Mouse (Mus musculus) kidney, adult 2 months (tissue): ENCODE measurements at regions not wholly inside any gene's neighbourhood (a gene's known extent, or its start where the extent isn't known, plus 50 kb on each side); places are given as distances from the start of the nearest gene placed in this dataset.

Source experiments
- DNase-seq: peaks from one replicate; pipeline ENCODE4 v3.0.0; 2021
- H3K27ac ChIP-seq: fragments of 200-500 bp; 2 replicates; pipeline ENCODE4 v1.5.1; 2012; ENCODE audit warnings: low read depth, low read length, control low read depth, inconsistent platforms; ENCODE audit not compliant: insufficient read depth
- H3K27me3 ChIP-seq: fragments of 200-500 bp; replicated peaks from 2 replicates; pipeline ENCODE4 v1.6.1; 2012; ENCODE audit warnings: mild to moderate bottlenecking, moderate library complexity, low read length, inconsistent platforms; ENCODE audit not compliant: control insufficient read depth, insufficient read depth
- H3K36me3 ChIP-seq: fragments of 200-500 bp; 2 replicates; pipeline ENCODE4 v1.6.1; 2012; ENCODE audit warnings: mild to moderate bottlenecking, moderate library complexity, low read length, inconsistent platforms; ENCODE audit not compliant: control insufficient read depth, insufficient read depth
- H3K4me1 ChIP-seq: fragments of 200-500 bp; 2 replicates; pipeline ENCODE4 v1.6.1; 2011; ENCODE audit warnings: low read length; ENCODE audit not compliant: control insufficient read depth, insufficient read depth
- H3K4me3 ChIP-seq: fragments of 200-500 bp; 2 replicates; pipeline ENCODE4 v1.5.1; 2011; ENCODE audit warnings: mild to moderate bottlenecking, low read depth, low read length, control low read depth; ENCODE audit not compliant: insufficient read depth
- CTCF ChIP-seq: fragments of 200-500 bp; conservative IDR thresholded peaks from 2 replicates; pipeline ENCODE4 v1.5.1; 2011; ENCODE audit warnings: low read depth, mild to moderate bottlenecking, control low read depth, low read length, moderate library complexity, mixed read lengths; ENCODE audit not compliant: insufficient read depth, insufficient read length
- POLR2A ChIP-seq: fragments of 200-500 bp; IDR thresholded peaks from one replicate; pipeline ENCODE4 v1.6.1; 2011; ENCODE audit warnings: low read depth, low read length, control low read depth
- WGBS: fragments of 180-500 bp; shearing (Covaris S2); methylation state at CpG from one replicate; pipeline ENCODE4 v1.1.7; 2018; 5-methylcytosine and 5-hydroxymethylcytosine counted together

DNA sequence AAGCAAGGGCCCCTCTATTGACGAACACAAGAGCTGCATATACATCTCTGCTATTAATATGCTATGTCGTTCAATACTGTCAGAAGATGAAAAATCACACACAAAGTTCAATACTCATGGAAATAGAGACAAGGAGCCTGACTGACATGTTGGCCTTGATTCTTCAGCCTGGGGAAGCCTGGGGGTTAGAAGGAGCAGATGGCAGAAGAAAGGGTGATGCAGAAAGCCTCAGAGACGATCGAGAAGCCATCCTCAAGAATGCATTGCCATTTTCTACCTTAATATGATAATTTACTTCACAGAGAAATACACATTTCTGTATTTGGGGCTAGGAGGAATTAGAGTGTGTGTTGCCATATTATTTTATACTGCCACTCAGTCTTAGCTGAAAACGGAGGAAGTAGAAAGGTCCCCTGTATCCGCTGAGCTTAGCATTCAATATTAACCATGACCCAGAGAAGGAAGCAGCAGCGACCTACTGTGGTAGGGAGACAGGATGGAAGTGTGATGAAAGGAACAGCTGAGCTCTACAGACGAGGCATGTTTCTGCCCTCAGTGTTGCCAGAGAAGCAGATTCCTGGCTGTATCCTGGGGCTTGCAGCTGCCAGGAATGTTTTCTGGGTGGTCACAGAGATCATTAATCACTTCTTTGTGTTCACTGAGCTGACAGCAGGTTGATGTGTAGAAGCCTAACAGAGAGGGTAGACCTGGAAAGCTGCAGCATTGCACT is 105.2 kb downstream of the Lrig3 start:
- WGBS: 51% methylated on average over 8 of the region's 8 CpGs
- H3K36me3 ChIP-seq: no peaks in the 10 kb centered on the region

DNA sequence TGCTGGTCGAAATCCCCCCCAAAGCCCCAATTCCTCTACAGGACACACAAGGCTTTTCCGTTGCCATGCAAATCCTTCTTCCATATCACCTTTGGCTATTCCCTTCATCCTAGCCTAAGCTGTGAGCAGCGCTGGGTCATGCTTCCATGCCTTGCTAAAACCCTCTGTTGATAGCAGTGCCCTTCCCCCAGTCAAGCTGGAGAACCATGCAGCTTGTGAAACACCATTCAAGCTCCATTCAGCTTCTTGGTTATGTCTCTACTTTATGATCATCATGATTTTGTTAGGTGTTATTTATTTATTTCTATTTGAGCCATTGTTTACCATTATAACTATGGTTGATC is 105.7 kb downstream of the Lrig3 start:
- no peak for DNase-seq
- H3K4me3 ChIP-seq: no peak overlapping the region
- no peaks in the 10 kb centered on the region for H3K36me3 ChIP-seq
- H3K27me3 ChIP-seq: no peaks in the 10 kb centered on the region
- no peak for TF ChIP-seq POLR2A
- TF ChIP-seq CTCF: no peak
- no peaks in the 10 kb centered on the region for H3K4me1 ChIP-seq
- H3K27ac ChIP-seq: no peak overlapping the region
- 43% methylated on average over 3 of the region's 3 CpGs for WGBS

More for the DNA sequence above, 105.2 kb downstream of the Lrig3 start:
- DNase-seq: no peak
- no peak overlapping the region for H3K27ac ChIP-seq
- no peaks in the 10 kb centered on the region for H3K27me3 ChIP-seq
- no peak for TF ChIP-seq POLR2A
- TF ChIP-seq CTCF: no peak
- no peaks in the 10 kb centered on the region for H3K4me1 ChIP-seq
- no peak overlapping the region for H3K4me3 ChIP-seq

DNA sequence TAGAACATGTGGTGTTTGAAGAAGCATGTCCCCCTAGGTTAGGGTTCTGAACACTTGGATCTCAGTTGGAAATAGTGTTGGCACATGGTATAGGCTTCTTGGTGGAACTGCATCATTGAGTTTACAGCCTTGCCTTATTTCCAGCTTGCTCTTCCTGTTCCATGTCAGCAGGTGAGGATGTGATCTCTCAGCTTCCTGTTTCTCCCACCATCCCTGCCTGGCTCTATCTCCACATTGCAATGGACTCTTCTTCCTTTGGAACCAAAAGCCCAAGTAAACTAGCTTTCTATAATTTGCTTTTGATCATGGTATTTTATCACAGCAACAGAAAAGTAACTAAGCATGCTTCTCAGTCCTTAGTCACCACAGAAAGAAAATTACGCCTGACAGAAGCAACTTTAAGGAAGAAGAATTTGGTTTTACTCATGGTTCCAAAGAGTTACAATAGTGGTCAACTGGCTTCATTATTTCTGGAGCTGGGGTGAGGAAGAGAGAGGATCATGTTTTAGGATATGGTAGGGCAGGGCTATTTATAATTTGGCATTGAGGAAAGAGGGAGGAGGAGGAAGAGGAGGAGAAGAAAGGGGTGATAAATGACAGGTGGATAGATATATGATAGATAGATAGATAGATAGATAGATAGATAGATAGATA is 111.5 kb downstream of the Lrig3 start:
- H3K4me3 ChIP-seq: no peak overlapping the region
- no peak for TF ChIP-seq CTCF
- no peak for TF ChIP-seq POLR2A
- H3K27me3 ChIP-seq: no peaks in the 10 kb centered on the region
- WGBS: 86% methylated on average over 1 of the region's 1 CpGs
- H3K27ac ChIP-seq: no peak overlapping the region
- DNase-seq: no peak
- H3K4me1 ChIP-seq: no peaks in the 10 kb centered on the region
- H3K36me3 ChIP-seq: no peaks in the 10 kb centered on the region

DNA sequence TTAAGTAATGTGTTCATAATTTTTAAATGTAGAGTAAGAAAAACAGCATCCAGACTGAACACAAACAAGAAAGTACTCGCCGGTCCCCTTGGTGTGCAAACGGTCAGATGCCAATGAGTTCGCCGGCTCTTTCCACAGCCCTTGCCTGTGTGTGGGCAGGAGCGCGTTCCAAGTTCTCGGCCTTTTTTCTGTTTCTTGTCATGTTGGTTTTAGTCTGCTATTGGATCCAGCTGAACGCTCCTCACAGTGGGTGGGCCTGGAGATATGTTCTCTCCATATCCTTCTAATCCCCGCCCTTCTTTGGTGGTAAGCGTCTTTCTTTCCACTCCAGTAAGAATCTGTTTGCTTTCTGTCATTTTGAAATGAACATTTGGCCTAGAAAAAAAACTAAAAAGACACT is 116.6 kb downstream of the Lrig3 start:
- Histone ChIP-seq H3K36me3 (no peaks in the 10 kb centered on the region), H3K4me1 (no peaks in the 10 kb centered on the region), H3K27ac (no peak overlapping the region), H3K27me3 (no peaks in the 10 kb centered on the region), H3K4me3 (no peak overlapping the region)
- 53% methylated on average over 11 of the region's 11 CpGs for whole genome bisulfite sequencing
- DNase-seq: no peak
- TF ChIP-seq CTCF (no peak), POLR2A (no peak)

DNA sequence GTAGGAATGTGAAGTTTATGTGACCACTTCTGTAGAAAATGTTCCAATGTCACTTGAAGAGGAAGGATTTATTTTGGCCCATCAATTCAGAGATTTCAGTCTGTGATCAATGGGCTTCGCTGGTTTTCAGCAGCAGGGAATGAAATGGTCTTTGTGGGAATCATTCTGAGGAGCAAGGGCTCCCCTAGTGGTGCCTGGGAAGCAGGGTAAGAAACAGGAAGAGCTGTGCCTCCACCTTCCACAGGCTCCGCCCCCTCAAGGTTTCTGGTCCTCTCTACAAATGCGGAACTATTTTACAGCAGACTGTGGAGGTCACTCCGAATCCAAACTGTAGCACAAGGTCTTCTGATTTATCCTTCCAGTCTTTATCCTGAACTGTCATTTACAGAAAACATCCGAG is 120.7 kb downstream of the Lrig3 start:
- Histone ChIP-seq H3K27ac (no peak overlapping the region), H3K4me1 (no peaks in the 10 kb centered on the region), H3K36me3 (no peaks in the 10 kb centered on the region), H3K27me3 (no peaks in the 10 kb centered on the region), H3K4me3 (no peak overlapping the region)
- peak; percentile 2 for DNase-seq
- WGBS: 86% methylated on average over 5 of the region's 5 CpGs
- TF ChIP-seq POLR2A (no peak), CTCF (0 out of 2 replicates have a peak, but pooled peaks have one; percentile 20)

DNA sequence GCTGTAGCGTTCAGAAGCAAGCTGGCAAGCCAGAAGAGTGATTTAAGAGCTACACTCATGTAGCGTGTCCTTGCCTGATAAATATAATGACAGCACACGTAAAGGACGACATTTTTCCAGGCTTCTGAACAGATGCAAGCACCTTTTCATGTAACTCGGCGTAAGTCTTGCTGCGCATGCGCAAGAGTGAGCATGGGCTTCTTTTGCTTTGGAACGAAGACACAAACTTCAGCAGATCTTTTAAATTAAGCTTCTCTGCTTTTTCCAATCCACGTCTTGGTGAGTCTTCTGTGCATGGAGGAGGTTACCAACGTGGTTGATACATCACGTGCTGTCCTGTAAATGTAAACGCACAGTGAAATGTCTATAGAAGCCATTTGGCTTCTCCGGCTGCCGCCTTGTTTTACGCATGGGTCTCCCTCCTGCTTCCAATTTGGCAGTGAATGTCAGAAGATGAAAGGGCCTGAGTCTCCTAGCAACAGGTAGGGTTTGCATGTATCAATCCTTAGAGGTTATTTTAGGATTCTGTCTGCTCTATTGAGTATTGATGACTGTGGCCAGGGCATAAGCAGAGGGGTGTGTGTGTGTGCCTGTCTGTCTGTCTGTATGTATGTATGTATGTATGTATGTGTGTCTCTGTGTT is 128.4 kb downstream of the Lrig3 start:
- TF ChIP-seq POLR2A: no peak
- no peak for TF ChIP-seq CTCF
- Histone ChIP-seq H3K27ac (no peak overlapping the region), H3K36me3 (no peaks in the 10 kb centered on the region), H3K4me3 (no peak overlapping the region), H3K4me1 (no peaks in the 10 kb centered on the region), H3K27me3 (no peaks in the 10 kb centered on the region)
- no peak for DNase-seq
- 78% methylated on average over 16 of the region's 16 CpGs for WGBS

DNA sequence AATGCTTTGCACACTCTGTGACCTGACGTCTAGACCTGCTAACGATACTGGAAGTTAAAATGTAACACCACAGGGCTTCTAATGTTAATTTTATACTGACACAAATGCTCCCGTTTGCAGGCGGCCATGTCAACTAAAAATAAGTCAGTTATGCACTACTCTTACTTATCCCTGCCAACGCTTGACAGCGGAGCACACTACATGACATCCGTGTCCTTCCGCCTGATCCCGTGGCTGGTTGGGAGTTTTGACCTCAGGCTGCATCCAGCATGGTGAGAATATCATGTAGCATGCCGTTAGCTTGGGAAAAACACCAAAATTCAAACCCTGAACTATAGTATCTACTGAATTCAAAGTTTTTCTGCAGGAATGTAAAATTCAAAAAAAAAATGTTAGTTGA is 131.9 kb downstream of the Lrig3 start:
- Histone ChIP-seq H3K36me3 (no peaks in the 10 kb centered on the region), H3K4me3 (no peak overlapping the region), H3K27ac (no peak overlapping the region), H3K27me3 (no peaks in the 10 kb centered on the region), H3K4me1 (no peaks in the 10 kb centered on the region)
- no peak for TF ChIP-seq POLR2A
- TF ChIP-seq CTCF: no peak
- WGBS: 57% methylated on average over 10 of the region's 10 CpGs
- DNase-seq: peak; percentile 26
